Mouse (Mus musculus): ENCODE results near the gene Elmod1. TPM values are rescaled to one million over a fixed set of nuclear protein-coding genes. Genes with fewer than 3 reads are reported as not detected.
"Not testable (repeated sequence)": the region's sequence is repeated elsewhere in the genome, so short reads cannot be mapped to it uniquely, and the experiment has no call there.

Elmod1 gene
- polyA plus RNA-seq (2015; fragmentation: Nextera tagmentation; extraction: Ambion mirVana) = 19.3 and 19.4 TPM in 2 replicates

- Histone ChIP-seq H3K4me2 (ENCODE audit: low read length) (peak within 1 kb of the TSS; percentile 78), H3K36me3 (ENCODE audit: control insufficient read depth, insufficient read depth, low read length) (no peaks in the 10 kb centered on the region), H3K9ac (ENCODE audit: low read depth, low read length) (peak within 1 kb of the TSS; percentile 94), H3K9me3 (replicated peaks; ENCODE audit: control insufficient read depth, low read length, poor library complexity, severe bottlenecking) (no peaks in the 10 kb centered on the region), H3K4me3 (ENCODE audit: low read depth, low read length) (peak within 1 kb of the TSS; percentile 85), H3K4me1 (ENCODE audit: control insufficient read depth, insufficient read depth, low read length) (peaks cover 11% of the 10 kb centered on the region), H3K27ac (ENCODE audit: low read length) (peak within 1 kb of the TSS; percentile 93), H3K27me3 (ENCODE audit: control insufficient read depth, insufficient read depth, low read depth, low read length) (no peaks in the 10 kb centered on the region; the same call in 1 of the 2 replicates)
- WGBS = under 1% methylated on average over 36 of the region's 36 CpGs
- peak; percentile 91 for ATAC-seq
These were observed at the start of gene Elmod1 for GRCm38 (mm10) chr9:53975122-53975518. Gene Elmod1 (minus strand): TSS chr9:53975301.

DNA sequence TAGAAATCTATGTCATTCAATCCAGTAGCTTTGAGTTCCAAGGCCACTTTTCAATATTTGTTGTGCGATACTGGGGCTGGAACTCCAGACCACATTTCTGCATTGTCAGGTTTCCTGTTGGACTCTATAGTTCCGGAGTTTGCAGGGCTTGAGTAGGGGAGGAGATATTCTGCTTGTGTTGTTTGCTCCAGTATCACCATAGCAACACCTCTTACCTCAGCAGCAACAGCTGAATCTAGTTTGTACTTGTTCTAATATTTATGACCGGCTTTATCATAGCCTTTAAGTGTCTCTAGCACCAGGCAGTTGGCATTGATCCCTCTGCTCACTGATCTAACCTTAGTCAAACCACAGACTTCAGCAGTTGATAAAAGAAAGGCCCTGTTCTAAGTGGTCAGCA is 47.7 kb upstream of the Elmod1 start:
- ATAC-seq = no peak
- H3K36me3 ChIP-seq (ENCODE audit: control insufficient read depth, insufficient read depth, low read length) = no peaks in the 10 kb centered on the region
- H3K4me2 ChIP-seq (ENCODE audit: low read length) = no peak overlapping the region
- 69% methylated on average over 3 of the region's 3 CpGs for WGBS
- no peak overlapping the region for H3K4me3 ChIP-seq (ENCODE audit: low read depth, low read length)
- no peaks in the 10 kb centered on the region for H3K27me3 ChIP-seq (ENCODE audit: control insufficient read depth, insufficient read depth, low read depth, low read length)
- no peak overlapping the region for H3K27ac ChIP-seq (ENCODE audit: low read length)
- no peaks in the 10 kb centered on the region for H3K4me1 ChIP-seq (ENCODE audit: control insufficient read depth, insufficient read depth, low read length)
- no peak overlapping the region for H3K9ac ChIP-seq (ENCODE audit: low read depth, low read length)
- no peaks in the 10 kb centered on the region for H3K9me3 ChIP-seq (replicated peaks; ENCODE audit: control insufficient read depth, low read length, poor library complexity, severe bottlenecking)

GRCm38 (mm10) chr9:53994528-53994927 is 19.4 kb upstream of the Elmod1 start:
- ATAC-seq = no peak
- no peak overlapping the region for H3K9ac ChIP-seq (ENCODE audit: low read depth, low read length)
- no peaks in the 10 kb centered on the region for H3K36me3 ChIP-seq (ENCODE audit: control insufficient read depth, insufficient read depth, low read length)
- 67% methylated on average over 1 of the region's 1 CpGs for WGBS
- H3K4me1 ChIP-seq (ENCODE audit: control insufficient read depth, insufficient read depth, low read length) = no peaks in the 10 kb centered on the region
- no peaks in the 10 kb centered on the region for H3K9me3 ChIP-seq (replicated peaks; ENCODE audit: control insufficient read depth, low read length, poor library complexity, severe bottlenecking)
- no peak overlapping the region for H3K27ac ChIP-seq (ENCODE audit: low read length)
- no peak overlapping the region for H3K4me2 ChIP-seq (ENCODE audit: low read length)
- H3K4me3 ChIP-seq (ENCODE audit: low read depth, low read length) = no peak overlapping the region
- no peaks in the 10 kb centered on the region for H3K27me3 ChIP-seq (ENCODE audit: control insufficient read depth, insufficient read depth, low read depth, low read length)

- not testable (repeated sequence) for H3K9me3 ChIP-seq (replicated peaks; ENCODE audit: control insufficient read depth, low read length, poor library complexity, severe bottlenecking); H3K4me2 ChIP-seq (ENCODE audit: low read length); H3K4me3 ChIP-seq (ENCODE audit: low read depth, low read length); H3K36me3 ChIP-seq (ENCODE audit: control insufficient read depth, insufficient read depth, low read length); H3K9ac ChIP-seq (ENCODE audit: low read depth, low read length); ATAC-seq; H3K27me3 ChIP-seq (ENCODE audit: control insufficient read depth, insufficient read depth, low read depth, low read length); H3K27ac ChIP-seq (ENCODE audit: low read length); H3K4me1 ChIP-seq (ENCODE audit: control insufficient read depth, insufficient read depth, low read length)
These were observed 17.5 kb upstream of the Elmod1 start for GRCm38 (mm10) chr9:53992567-53992966.

- peaks cover 2% of the 10 kb centered on the region; the same call in 1 of the 2 replicates for H3K4me1 ChIP-seq (ENCODE audit: control insufficient read depth, insufficient read depth, low read length)
- no peaks in the 10 kb centered on the region for H3K36me3 ChIP-seq (ENCODE audit: control insufficient read depth, insufficient read depth, low read length)
- ATAC-seq = peak; percentile 89
- no peak overlapping the region for H3K4me2 ChIP-seq (ENCODE audit: low read length)
- no peaks in the 10 kb centered on the region for H3K9me3 ChIP-seq (replicated peaks; ENCODE audit: control insufficient read depth, low read length, poor library complexity, severe bottlenecking)
- H3K27me3 ChIP-seq (ENCODE audit: control insufficient read depth, insufficient read depth, low read depth, low read length) = no peaks in the 10 kb centered on the region; the same call in 1 of the 2 replicates
- 3% methylated on average over 3 of the region's 3 CpGs for WGBS
- no peak overlapping the region for H3K4me3 ChIP-seq (ENCODE audit: low read depth, low read length)
- no peak overlapping the region for H3K9ac ChIP-seq (ENCODE audit: low read depth, low read length)
- no peak overlapping the region for H3K27ac ChIP-seq (ENCODE audit: low read length)
These were observed 15.8 kb upstream of the Elmod1 start for GRCm38 (mm10) chr9:53990921-53991320.

- no peak overlapping the region for H3K4me3 ChIP-seq (ENCODE audit: low read depth, low read length)
- H3K27ac ChIP-seq (ENCODE audit: low read length) = no peak overlapping the region
- 28% methylated on average over 3 of the region's 3 CpGs for WGBS
- no peak overlapping the region for H3K4me2 ChIP-seq (ENCODE audit: low read length)
- no peak overlapping the region for H3K9ac ChIP-seq (ENCODE audit: low read depth, low read length)
- H3K4me1 ChIP-seq (ENCODE audit: control insufficient read depth, insufficient read depth, low read length) = peaks cover 2% of the 10 kb centered on the region; the same call in 1 of the 2 replicates
- peak; percentile 63; the same call in 1 of the 2 replicates for ATAC-seq
- no peaks in the 10 kb centered on the region; the same call in 1 of the 2 replicates for H3K27me3 ChIP-seq (ENCODE audit: control insufficient read depth, insufficient read depth, low read depth, low read length)
- H3K9me3 ChIP-seq (replicated peaks; ENCODE audit: control insufficient read depth, low read length, poor library complexity, severe bottlenecking) = no peaks in the 10 kb centered on the region
- no peaks in the 10 kb centered on the region for H3K36me3 ChIP-seq (ENCODE audit: control insufficient read depth, insufficient read depth, low read length)
These were observed 11.9 kb upstream of the Elmod1 start for GRCm38 (mm10) chr9:53986972-53987371.

DNA sequence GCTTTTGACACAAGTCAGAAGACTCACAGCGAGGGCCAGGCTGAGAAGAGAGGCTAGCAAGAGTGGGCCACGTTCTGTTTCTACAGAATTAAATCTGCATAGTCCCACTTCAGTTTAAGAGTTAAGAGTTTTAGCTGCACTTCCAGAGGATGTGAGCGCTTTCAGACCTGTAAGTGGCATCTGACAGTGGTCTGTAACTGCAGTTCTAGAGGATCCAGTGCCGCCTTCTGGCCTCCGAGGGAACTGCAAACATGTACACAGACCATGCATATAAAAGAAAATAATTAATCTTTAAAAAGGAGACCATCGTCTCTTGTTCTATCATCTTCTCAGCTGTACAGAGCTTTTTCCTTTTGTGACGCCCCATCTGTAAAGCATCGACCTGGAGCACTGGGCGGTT is 9.8 kb upstream of the Elmod1 start:
- H3K4me3 ChIP-seq (ENCODE audit: low read depth, low read length) = no peak overlapping the region
- H3K4me1 ChIP-seq (ENCODE audit: control insufficient read depth, insufficient read depth, low read length) = peaks cover 2% of the 10 kb centered on the region; the same call in 1 of the 2 replicates
- ATAC-seq = no peak
- WGBS = 25% methylated on average over 9 of the region's 9 CpGs
- H3K9me3 ChIP-seq (replicated peaks; ENCODE audit: control insufficient read depth, low read length, poor library complexity, severe bottlenecking) = no peaks in the 10 kb centered on the region
- H3K4me2 ChIP-seq (ENCODE audit: low read length) = no peak overlapping the region
- H3K36me3 ChIP-seq (ENCODE audit: control insufficient read depth, insufficient read depth, low read length) = no peaks in the 10 kb centered on the region
- H3K27ac ChIP-seq (ENCODE audit: low read length) = no peak overlapping the region
- H3K9ac ChIP-seq (ENCODE audit: low read depth, low read length) = no peak overlapping the region
- no peaks in the 10 kb centered on the region; the same call in 1 of the 2 replicates for H3K27me3 ChIP-seq (ENCODE audit: control insufficient read depth, insufficient read depth, low read depth, low read length)

DNA sequence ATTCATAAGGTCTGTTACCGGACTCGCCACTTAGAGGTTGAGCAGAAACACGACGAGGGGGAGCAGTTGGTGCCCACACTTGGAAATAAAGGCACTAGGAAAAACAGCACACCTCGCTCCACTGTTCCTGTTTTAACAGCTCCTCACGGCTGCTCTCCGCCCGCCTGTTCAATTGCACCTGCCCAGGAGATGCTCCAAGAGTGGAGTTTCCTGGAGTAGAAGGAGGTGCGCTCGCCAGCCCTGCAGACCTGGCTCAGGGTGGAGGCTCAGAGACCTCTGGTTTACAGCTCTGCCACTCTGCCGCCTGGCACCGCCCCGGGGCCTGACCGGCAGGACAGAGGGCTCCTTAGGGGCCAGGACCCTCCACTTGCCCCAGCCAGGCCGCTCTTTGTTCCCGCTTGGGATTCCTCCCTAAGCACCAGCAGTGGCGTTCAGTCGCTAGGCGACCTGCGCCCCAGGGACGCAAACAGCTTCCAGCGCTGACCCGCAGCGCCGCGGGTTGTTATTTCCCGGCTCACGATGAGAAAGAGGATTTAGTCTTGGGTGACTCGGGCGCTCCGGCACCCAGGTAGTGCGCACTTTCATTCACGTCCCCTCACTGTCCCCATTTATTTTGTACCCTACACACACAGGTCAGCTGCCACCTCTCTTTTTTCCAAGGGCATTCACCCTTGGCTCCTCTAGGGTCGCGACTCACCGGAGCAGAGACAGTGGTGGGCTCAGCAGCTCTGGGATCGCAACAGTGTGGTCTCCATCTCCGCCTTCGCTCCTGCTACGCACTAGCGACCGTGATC is 576 bp downstream of the Elmod1 start:
- Histone ChIP-seq H3K4me1 (ENCODE audit: control insufficient read depth, insufficient read depth, low read length) (peaks cover 11% of the 10 kb centered on the region), H3K9ac (ENCODE audit: low read depth, low read length) (peak overlapping the region; percentile 94), H3K4me3 (ENCODE audit: low read depth, low read length) (peak overlapping the region; percentile 85), H3K27ac (ENCODE audit: low read length) (peak overlapping the region; percentile 93), H3K36me3 (ENCODE audit: control insufficient read depth, insufficient read depth, low read length) (no peaks in the 10 kb centered on the region), H3K9me3 (replicated peaks; ENCODE audit: control insufficient read depth, low read length, poor library complexity, severe bottlenecking) (no peaks in the 10 kb centered on the region), H3K27me3 (ENCODE audit: control insufficient read depth, insufficient read depth, low read depth, low read length) (no peaks in the 10 kb centered on the region; the same call in 1 of the 2 replicates), H3K4me2 (ENCODE audit: low read length) (peak overlapping the region; percentile 78)
- under 1% methylated on average over 42 of the region's 42 CpGs for WGBS
- ATAC-seq = peak; percentile 82

DNA sequence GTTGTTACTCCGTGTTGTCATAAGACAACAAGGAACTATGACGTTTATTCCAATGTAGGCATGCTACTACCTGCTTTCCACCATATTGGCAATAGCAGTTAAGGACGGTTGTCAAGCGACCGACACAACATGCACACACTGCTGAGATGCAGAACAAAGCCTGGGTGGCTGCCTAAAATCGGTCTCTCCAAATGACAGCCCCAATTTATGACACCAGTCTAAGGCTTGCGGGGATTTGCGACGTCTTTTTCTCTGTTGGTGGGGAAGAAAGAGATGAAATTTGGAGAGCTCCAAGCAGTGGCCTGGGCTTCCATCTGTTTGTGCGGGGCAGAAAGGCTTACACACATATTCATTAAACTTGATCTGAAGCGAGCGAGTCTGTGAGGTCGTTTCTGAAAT is 1.2 kb downstream of the Elmod1 start:
- WGBS = 11% methylated on average over 13 of the region's 13 CpGs
- Histone ChIP-seq H3K4me2 (ENCODE audit: low read length) (peak overlapping the region; percentile 78), H3K4me1 (ENCODE audit: control insufficient read depth, insufficient read depth, low read length) (peaks cover 11% of the 10 kb centered on the region), H3K27ac (ENCODE audit: low read length) (peak overlapping the region; percentile 93), H3K4me3 (ENCODE audit: low read depth, low read length) (peak overlapping the region; percentile 85), H3K27me3 (ENCODE audit: control insufficient read depth, insufficient read depth, low read depth, low read length) (no peaks in the 10 kb centered on the region; the same call in 1 of the 2 replicates), H3K9ac (ENCODE audit: low read depth, low read length) (peak overlapping the region; percentile 94), H3K9me3 (replicated peaks; ENCODE audit: control insufficient read depth, low read length, poor library complexity, severe bottlenecking) (no peaks in the 10 kb centered on the region), H3K36me3 (ENCODE audit: control insufficient read depth, insufficient read depth, low read length) (no peaks in the 10 kb centered on the region)
- ATAC-seq = peak; percentile 63

Data from midbrain, embryonic 16.5 days (tissue).